Mouse (Mus musculus) left cerebral cortex, postnatal 25 days (tissue): ENCODE data around the gene Stx6. TPM values are rescaled to one million over a fixed set of nuclear protein-coding genes. Genes with fewer than 3 reads are reported as not detected.
"Not testable (repeated sequence)": the region's sequence is repeated elsewhere in the genome, so short reads cannot be mapped to it uniquely, and the experiment has no call there.

Experiments used
- DNase-seq, 2 experiments: peaks; one replicate each; pipeline ENCODE4 v3.0.0; 2022; ENCODE audit warnings: low spot score in 2 of 2, mixed read lengths in 1 of 2
- intact Hi-C: fragments of 180-260 bp; cut with DNase I; formaldehyde crosslinking; loops from one replicate; pipeline ENCODE4 v1.15.1; 2025
- total RNA-seq, 2 experiments: library from RNA; stranded (reverse); gene quantifications; 2 replicates each; pipeline ENCODE4 v1.2.3; 2021

The Stx6 gene
- total RNA-seq, 2 experiments from 2014 or later, result 110 to 115 TPM

- no peak for DNase-seq
- intact Hi-C loops, result no loop called here
These were observed 4.6 kb upstream of the Stx6 start for GRCm38 (mm10) chr1:155153906-155154305.

- peak; percentile 42 to 58 for DNase-seq
- intact Hi-C loops, result no loop called here
These were observed 512 bp downstream of the Stx6 start for GRCm38 (mm10) chr1:155158970-155159484.

- peak in 1 of 2 experiments; percentile 60 for DNase-seq
- intact Hi-C loops, result no loop called here
These were observed 8.9 kb downstream of the Stx6 start for GRCm38 (mm10) chr1:155167453-155167852.

GRCm38 (mm10) chr1:155169935-155170334, 11.4 kb downstream of the Stx6 start:
- no peak for DNase-seq
- intact Hi-C loops, result no loop called here

- intact Hi-C loops, result no loop called here
- no peak for DNase-seq
These were observed 14.6 kb downstream of the Stx6 start for GRCm38 (mm10) chr1:155172895-155173643.

GRCm38 (mm10) chr1:155173644-155174016, 15.1 kb downstream of the Stx6 start:
- intact Hi-C loops, result not testable (repeated sequence)

GRCm38 (mm10) chr1:155174424-155174823, 15.9 kb downstream of the Stx6 start:
- DNase-seq, result no peak
- intact Hi-C loops, result no loop called here

More at GRCm38 (mm10) chr1:155173644-155174016, 15.1 kb downstream of the Stx6 start:
- not testable (repeated sequence) for DNase-seq

- intact Hi-C loops, result no loop called here
- DNase-seq, result no peak
These were observed 19.8 kb downstream of the Stx6 start for GRCm38 (mm10) chr1:155178192-155178924.

GRCm38 (mm10) chr1:155184191-155184590, 25.7 kb downstream of the Stx6 start:
- DNase-seq, result no peak
- intact Hi-C loops, result no loop called here

GRCm38 (mm10) chr1:155188656-155189055, 30.1 kb downstream of the Stx6 start:
- intact Hi-C loops, result no loop called here
- DNase-seq, result no peak

- intact Hi-C loops, result no loop called here
- DNase-seq, result no peak
These were observed 32.7 kb downstream of the Stx6 start for GRCm38 (mm10) chr1:155191219-155191618.

- intact Hi-C loops, result no loop called here
- no peak for DNase-seq
These were observed 33.2 kb downstream of the Stx6 start for GRCm38 (mm10) chr1:155191671-155192070.

- no peak for DNase-seq
- intact Hi-C loops, result no loop called here
These were observed 34.4 kb downstream of the Stx6 start for GRCm38 (mm10) chr1:155192805-155193368.

GRCm38 (mm10) chr1:155196691-155197090, 38.2 kb downstream of the Stx6 start:
- intact Hi-C loops, result no loop called here
- DNase-seq, result no peak

- DNase-seq, result no peak
- intact Hi-C loops, result no loop called here
These were observed 41.0 kb downstream of the Stx6 start for GRCm38 (mm10) chr1:155199522-155199921.

GRCm38 (mm10) chr1:155200967-155201366, 42.5 kb downstream of the Stx6 start:
- DNase-seq, result no peak
- intact Hi-C loops, result no loop called here

GRCm38 (mm10) chr1:155201373-155201879, 42.9 kb downstream of the Stx6 start:
- peak in 1 of 2 experiments; percentile 85 for DNase-seq
- intact Hi-C loops, result no loop called here

- DNase-seq, result no peak
- intact Hi-C loops, result no loop called here
These were observed 43.4 kb downstream of the Stx6 start for GRCm38 (mm10) chr1:155201914-155202313.

GRCm38 (mm10) chr1:155202472-155202871, 44.0 kb downstream of the Stx6 start:
- intact Hi-C loops, result no loop called here
- DNase-seq, result no peak

GRCm38 (mm10) chr1:155203101-155203500, 44.6 kb downstream of the Stx6 start:
- intact Hi-C loops, result no loop called here
- DNase-seq, result no peak
